Mouse (Mus musculus): ENCODE data around the gene Them5. TPM values are rescaled to one million over a fixed set of nuclear protein-coding genes. Genes with fewer than 3 reads are reported as not detected.

The Them5 gene
- polyA plus RNA-seq, 1 experiment = 0.06 TPM

DNA sequence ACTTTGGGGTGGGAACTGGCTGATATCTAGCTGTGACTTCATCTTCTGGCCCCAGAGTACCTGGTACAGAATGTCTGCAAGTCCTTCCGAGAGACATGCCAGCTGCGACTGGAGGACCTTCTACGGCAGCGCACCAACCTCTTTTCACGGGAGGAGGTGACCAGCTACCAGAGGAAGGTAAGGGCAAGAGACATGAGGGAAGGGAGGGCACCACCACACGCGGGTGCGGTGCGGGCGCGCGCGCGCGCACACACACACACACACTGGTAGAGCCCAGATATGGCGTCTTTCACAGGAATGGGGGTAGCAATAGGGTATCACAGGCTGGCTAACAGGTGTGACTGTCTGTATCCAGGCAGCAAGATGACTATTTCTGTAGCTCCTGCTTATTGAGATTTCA is 47.5 kb downstream of the Them5 start:
- WGBS = 97% methylated on average over 16 of the region's 16 CpGs
- no peaks in the 10 kb centered on the region; the same call in 1 of the 2 replicates for H3K36me3 ChIP-seq (ENCODE audit: control insufficient read depth, insufficient read depth, low read length)
- no peak for DNase-seq
- H3K4me3 ChIP-seq (ENCODE audit: insufficient read depth, low read depth, low read length) = no peak overlapping the region
- H3K4me1 ChIP-seq (ENCODE audit: control insufficient read depth, insufficient read depth, low read length) = no peaks in the 10 kb centered on the region
- TF ChIP-seq CTCF (conservative IDR thresholded peaks at IDR 0.05; ENCODE audit: insufficient read depth, insufficient read length, low read depth, low read length) (no peak), POLR2A (IDR thresholded peaks at IDR 0.05; ENCODE audit: low read depth, low read length) (no peak)
- H3K27me3 ChIP-seq (replicated peaks; ENCODE audit: control insufficient read depth, insufficient read depth, low read length) = no peaks in the 10 kb centered on the region
- no peak overlapping the region for H3K27ac ChIP-seq (ENCODE audit: insufficient read depth, low read depth, low read length)

DNA sequence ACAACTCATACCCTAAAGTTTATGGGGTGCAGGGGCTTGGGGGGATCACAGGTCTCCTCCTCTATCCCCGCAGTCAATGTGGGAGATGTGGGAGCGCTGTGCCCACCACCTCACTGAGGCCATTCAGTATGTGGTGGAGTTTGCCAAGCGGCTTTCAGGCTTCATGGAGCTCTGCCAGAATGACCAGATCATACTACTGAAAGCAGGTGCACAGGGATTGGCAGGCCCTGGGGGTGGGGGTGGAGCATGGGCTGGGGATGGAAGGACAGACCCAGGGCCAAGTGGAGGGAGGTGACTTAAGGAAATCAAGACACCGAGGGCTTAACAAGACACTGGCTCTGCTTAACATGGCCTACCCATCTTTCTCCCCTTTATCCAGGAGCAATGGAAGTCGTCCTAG is 49.1 kb downstream of the Them5 start:
- no peaks in the 10 kb centered on the region for H3K27me3 ChIP-seq (replicated peaks; ENCODE audit: control insufficient read depth, insufficient read depth, low read length)
- 83% methylated on average over 5 of the region's 5 CpGs for WGBS

DNA sequence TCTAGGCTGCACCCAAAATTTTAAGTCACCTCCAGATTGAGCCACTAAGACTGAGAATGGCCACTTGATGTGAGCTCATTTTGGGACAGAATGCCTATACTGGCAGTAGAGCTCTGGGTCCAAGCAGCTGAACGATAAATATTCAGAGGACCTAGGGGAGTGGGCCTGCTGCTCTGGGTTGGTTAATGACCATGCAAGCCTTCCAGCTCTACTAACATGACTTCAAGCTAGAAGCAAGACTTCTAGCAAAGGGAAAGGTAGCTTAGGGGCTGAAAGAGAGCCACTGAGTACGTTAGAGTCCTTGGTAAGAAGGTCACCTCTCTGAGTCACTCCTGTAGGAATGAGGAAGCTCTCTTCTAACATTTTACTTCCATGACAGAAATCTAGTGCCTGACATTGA is 50.2 kb downstream of the Them5 start:
- no peak overlapping the region for H3K4me3 ChIP-seq (ENCODE audit: insufficient read depth, low read depth, low read length)
- no peaks in the 10 kb centered on the region for H3K27me3 ChIP-seq (replicated peaks; ENCODE audit: control insufficient read depth, insufficient read depth, low read length)
- peak overlapping the region; percentile 44; the same call in 1 of the 2 replicates for H3K27ac ChIP-seq (ENCODE audit: insufficient read depth, low read depth, low read length)
- 61% methylated on average over 2 of the region's 2 CpGs for WGBS
- TF ChIP-seq POLR2A (IDR thresholded peaks at IDR 0.05; ENCODE audit: low read depth, low read length) (no peak), CTCF (conservative IDR thresholded peaks at IDR 0.05; ENCODE audit: insufficient read depth, insufficient read length, low read depth, low read length) (no peak)
- no peak for DNase-seq
- H3K36me3 ChIP-seq (ENCODE audit: control insufficient read depth, insufficient read depth, low read length) = no peaks in the 10 kb centered on the region; the same call in 1 of the 2 replicates
- no peaks in the 10 kb centered on the region for H3K4me1 ChIP-seq (ENCODE audit: control insufficient read depth, insufficient read depth, low read length)

More for the DNA sequence above, 49.1 kb downstream of the Them5 start:
- TF ChIP-seq CTCF (conservative IDR thresholded peaks at IDR 0.05; ENCODE audit: insufficient read depth, insufficient read length, low read depth, low read length) (no peak), POLR2A (IDR thresholded peaks at IDR 0.05; ENCODE audit: low read depth, low read length) (no peak)
- Histone ChIP-seq H3K4me1 (ENCODE audit: control insufficient read depth, insufficient read depth, low read length) (no peaks in the 10 kb centered on the region), H3K27ac (ENCODE audit: insufficient read depth, low read depth, low read length) (no peak overlapping the region), H3K36me3 (ENCODE audit: control insufficient read depth, insufficient read depth, low read length) (no peaks in the 10 kb centered on the region; the same call in 1 of the 2 replicates), H3K4me3 (ENCODE audit: insufficient read depth, low read depth, low read length) (no peak overlapping the region)
- DNase-seq = no peak

DNA sequence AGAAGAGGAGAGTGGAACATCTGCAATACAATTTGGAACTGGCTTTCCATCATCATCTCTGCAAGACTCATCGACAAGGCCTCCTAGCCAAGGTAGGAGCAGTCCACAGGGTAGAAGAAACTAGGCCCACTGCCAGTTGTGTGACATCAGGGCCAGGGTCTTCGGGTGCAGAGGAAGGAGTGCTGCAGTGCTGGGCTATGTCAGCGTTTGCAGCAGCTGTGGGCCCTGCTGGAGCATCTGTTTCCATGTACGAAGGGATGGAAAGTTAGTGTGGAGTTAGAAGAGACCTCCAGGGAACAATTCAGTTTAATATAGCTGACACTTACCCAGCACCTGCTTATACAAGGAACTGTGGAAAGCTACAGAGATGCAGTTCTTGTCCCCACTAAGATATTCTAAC is 51.1 kb downstream of the Them5 start:
- no peaks in the 10 kb centered on the region; the same call in 1 of the 2 replicates for H3K36me3 ChIP-seq (ENCODE audit: control insufficient read depth, insufficient read depth, low read length)
- DNase-seq = no peak
- WGBS = 76% methylated on average over 4 of the region's 4 CpGs
- H3K27ac ChIP-seq (ENCODE audit: insufficient read depth, low read depth, low read length) = no peak overlapping the region
- TF ChIP-seq CTCF (conservative IDR thresholded peaks at IDR 0.05; ENCODE audit: insufficient read depth, insufficient read length, low read depth, low read length) (no peak), POLR2A (IDR thresholded peaks at IDR 0.05; ENCODE audit: low read depth, low read length) (no peak)
- H3K4me3 ChIP-seq (ENCODE audit: insufficient read depth, low read depth, low read length) = no peak overlapping the region
- H3K27me3 ChIP-seq (replicated peaks; ENCODE audit: control insufficient read depth, insufficient read depth, low read length) = no peaks in the 10 kb centered on the region
- H3K4me1 ChIP-seq (ENCODE audit: control insufficient read depth, insufficient read depth, low read length) = no peaks in the 10 kb centered on the region

DNA sequence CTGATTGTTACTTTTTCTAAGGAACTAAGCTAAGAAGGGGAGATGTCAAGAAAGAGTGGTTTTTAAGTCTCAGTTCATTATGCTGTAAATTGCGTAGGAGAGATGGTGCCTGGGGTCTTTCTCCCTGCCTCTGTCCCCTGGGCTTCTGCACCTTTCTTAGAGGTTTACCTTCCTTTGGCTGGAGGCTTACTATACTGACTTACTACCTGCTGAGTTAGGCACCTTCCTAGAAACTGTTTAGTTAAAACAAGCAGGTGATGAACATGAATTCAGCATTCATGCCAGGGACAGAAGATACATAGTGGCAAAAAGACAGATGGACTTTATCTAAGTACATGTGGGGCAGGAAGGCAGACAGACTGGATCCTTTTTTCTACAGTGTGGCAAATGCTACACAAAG is 54.4 kb downstream of the Them5 start:
- no peaks in the 10 kb centered on the region for H3K27me3 ChIP-seq (replicated peaks; ENCODE audit: control insufficient read depth, insufficient read depth, low read length)
- H3K4me3 ChIP-seq (ENCODE audit: insufficient read depth, low read depth, low read length) = no peak overlapping the region
- TF ChIP-seq CTCF (conservative IDR thresholded peaks at IDR 0.05; ENCODE audit: insufficient read depth, insufficient read length, low read depth, low read length) (no peak), POLR2A (IDR thresholded peaks at IDR 0.05; ENCODE audit: low read depth, low read length) (no peak)
- no peaks in the 10 kb centered on the region; the same call in 1 of the 2 replicates for H3K4me1 ChIP-seq (ENCODE audit: control insufficient read depth, insufficient read depth, low read length)
- H3K27ac ChIP-seq (ENCODE audit: insufficient read depth, low read depth, low read length) = no peak overlapping the region
- WGBS = 80% methylated on average over 1 of the region's 1 CpGs
- H3K36me3 ChIP-seq (ENCODE audit: control insufficient read depth, insufficient read depth, low read length) = no peaks in the 10 kb centered on the region; the same call in 1 of the 2 replicates
- no peak for DNase-seq

DNA sequence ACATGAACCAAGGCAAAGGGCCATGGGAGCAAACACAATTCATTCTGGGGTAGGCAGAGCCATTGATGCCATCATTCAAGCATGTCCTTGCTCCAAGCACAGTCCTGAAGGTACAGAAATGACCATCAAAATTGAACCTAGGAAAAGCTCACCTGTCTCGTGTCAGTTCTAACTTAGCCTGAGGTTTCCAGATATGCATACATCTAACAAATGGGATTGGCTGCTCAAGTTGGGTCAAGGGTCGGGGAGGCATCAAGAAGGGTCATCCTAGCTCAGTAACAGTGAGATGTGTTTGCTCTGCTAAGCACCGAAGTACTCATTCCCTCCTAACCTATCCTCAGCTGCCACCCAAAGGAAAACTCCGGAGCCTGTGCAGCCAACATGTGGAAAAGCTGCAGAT is 55.0 kb downstream of the Them5 start:
- H3K27ac ChIP-seq (ENCODE audit: insufficient read depth, low read depth, low read length) = no peak overlapping the region
- TF ChIP-seq CTCF (conservative IDR thresholded peaks at IDR 0.05; ENCODE audit: insufficient read depth, insufficient read length, low read depth, low read length) (no peak), POLR2A (IDR thresholded peaks at IDR 0.05; ENCODE audit: low read depth, low read length) (no peak)
- H3K27me3 ChIP-seq (replicated peaks; ENCODE audit: control insufficient read depth, insufficient read depth, low read length) = no peaks in the 10 kb centered on the region
- H3K4me3 ChIP-seq (ENCODE audit: insufficient read depth, low read depth, low read length) = no peak overlapping the region
- no peaks in the 10 kb centered on the region; the same call in 1 of the 2 replicates for H3K4me1 ChIP-seq (ENCODE audit: control insufficient read depth, insufficient read depth, low read length)
- no peaks in the 10 kb centered on the region; the same call in 1 of the 2 replicates for H3K36me3 ChIP-seq (ENCODE audit: control insufficient read depth, insufficient read depth, low read length)
- WGBS = 85% methylated on average over 4 of the region's 4 CpGs
- DNase-seq = no peak

Other genes with a start within 250 kb of the Them5 start
- gene Gm10696, start 163.9 kb upstream of the Them5 start, polyA plus RNA-seq (2012; rRNA removed) = not detected in 2 replicates
- not detected in 2 replicates for gene Gm5286, start 145.4 kb upstream of the Them5 start, polyA plus RNA-seq (2012; rRNA removed)
- not detected in 2 replicates for gene Gm4778, start 78.1 kb upstream of the Them5 start, polyA plus RNA-seq (2012; rRNA removed)
- 6.5 and 7.6 TPM in 2 replicates for gene Them4, start 32.0 kb upstream of the Them5 start, polyA plus RNA-seq (2012; rRNA removed)
- gene C2cd4d, start 20.3 kb downstream of the Them5 start, polyA plus RNA-seq (2012; rRNA removed) = 0.86 and 1.5 TPM in 2 replicates
- gene Rorc, start 30.7 kb downstream of the Them5 start, polyA plus RNA-seq (2012; rRNA removed) = 21.8 and 24.4 TPM in 2 replicates
- 0.14 and 0.20 TPM in 2 replicates for gene Lingo4, start 56.4 kb downstream of the Them5 start, polyA plus RNA-seq (2012; rRNA removed)
- gene Tdrkh, start 71.2 kb downstream of the Them5 start, polyA plus RNA-seq (2012; rRNA removed) = 0.75 and 0.90 TPM in 2 replicates
- gene Mrpl9, start 101.2 kb downstream of the Them5 start, polyA plus RNA-seq (2012; rRNA removed) = 39.2 and 47.8 TPM in 2 replicates
- 0.25 and 1.0 TPM in 2 replicates for gene Oaz3, start 101.8 kb downstream of the Them5 start, polyA plus RNA-seq (2012; rRNA removed)
- gene Celf3, start 136.2 kb downstream of the Them5 start, polyA plus RNA-seq (2012; rRNA removed) = 1.6 and 2.2 TPM in 2 replicates
- gene Riiad1, start 138.2 kb downstream of the Them5 start, polyA plus RNA-seq (2012; rRNA removed) = 0.39 and 0.47 TPM in 2 replicates
- 14.3 and 16.4 TPM in 2 replicates for gene Snx27, start 240.6 kb downstream of the Them5 start, polyA plus RNA-seq (2012; rRNA removed)